Mouse (Mus musculus) kidney, embryonic 16.5 days (tissue): ENCODE measurements around the gene Disp2. TPM values are rescaled to one million over a fixed set of nuclear protein-coding genes. Genes with fewer than 3 reads are reported as not detected.
A peak's percentile ranks its signal among the peaks of the same experiment; 100 is the strongest.

ENCODE experiments used
- ATAC-seq: fragments of 200-750 bp; cut with Nextera tagmentation; 2 replicates; pipeline ENCODE4 v1.8.0; 2017; ENCODE audit warnings: moderate TSS enrichment; ENCODE audit not compliant: low FRiP score, low TSS enrichment
- H3K27ac ChIP-seq: fragments of 300-500 bp; sonication (generic); 2 replicates; pipeline ENCODE4 v1.5.1; 2014; ENCODE audit warnings: low read length
- H3K27me3 ChIP-seq: fragments of 300-500 bp; sonication (generic); 2 replicates; pipeline ENCODE4 v1.6.1; 2014; ENCODE audit warnings: low read length, control low read depth, mixed read lengths; ENCODE audit not compliant: insufficient read depth
- H3K36me3 ChIP-seq: fragments of 300-500 bp; sonication (generic); 2 replicates; pipeline ENCODE4 v1.6.1; 2014; ENCODE audit warnings: low read length, control low read depth, mixed read lengths; ENCODE audit not compliant: insufficient read depth
- H3K4me1 ChIP-seq: fragments of 300-500 bp; sonication (generic); 2 replicates; pipeline ENCODE4 v1.6.1; 2014; ENCODE audit warnings: low read length, control low read depth, mixed read lengths; ENCODE audit not compliant: insufficient read depth
- H3K4me2 ChIP-seq: fragments of 300-500 bp; sonication (generic); replicated peaks from 2 replicates; pipeline ENCODE4 v1.6.1; 2014; ENCODE audit warnings: low read depth, low read length
- H3K4me3 ChIP-seq: fragments of 300-500 bp; sonication (generic); 2 replicates; pipeline ENCODE4 v1.5.1; 2014; ENCODE audit warnings: mild to moderate bottlenecking, low read length
- H3K9ac ChIP-seq: fragments of 300-500 bp; sonication (generic); replicated peaks from 2 replicates; pipeline ENCODE4 v1.6.1; 2014; ENCODE audit warnings: low read length
- H3K9me3 ChIP-seq: fragments of 300-500 bp; sonication (generic); 2 replicates; pipeline ENCODE4 v1.6.1; 2016; ENCODE audit warnings: low read length, control low read depth
- WGBS: fragments of 180-500 bp; shearing (Covaris S2); extraction: QIAGEN DNeasy Blood & Tissue Kit; methylation state at CpG from one replicate; pipeline ENCODE4 v1.1.7; 2014; 5-methylcytosine and 5-hydroxymethylcytosine counted together
- polyA plus RNA-seq: library from polyadenylated mRNA; unstranded; fragments of >200 nt; fragmentation: Nextera tagmentation; extraction: Ambion mirVana; gene quantifications from 2 replicates; pipeline ENCODE4 v1.2.1, GENCODE M21; 2015

The Disp2 gene
- polyA plus RNA-seq: 0.46 and 0.81 TPM in 2 replicates

- H3K27me3 ChIP-seq: peaks cover 10% of the 10 kb centered on the region; the same call in 1 of the 2 replicates
- H3K36me3 ChIP-seq: no peaks in the 10 kb centered on the region
- H3K4me2 ChIP-seq: peak within 1 kb of the TSS; percentile 61
- H3K9me3 ChIP-seq: no peaks in the 10 kb centered on the region
- no peak within 1 kb of the TSS for H3K27ac ChIP-seq
- peaks cover 4% of the 10 kb centered on the region for H3K4me1 ChIP-seq
- 13% methylated on average over 39 of the region's 39 CpGs for WGBS
- peak; percentile 83 for ATAC-seq
- H3K4me3 ChIP-seq: peak within 1 kb of the TSS; percentile 41
- H3K9ac ChIP-seq: peak within 1 kb of the TSS; percentile 7; the same call in 1 of the 2 replicates
Observed at GRCm38 (mm10) chr2:118779504-118780480, at the start of gene Disp2. Gene Disp2, plus strand, starts transcription at chr2:118779719.

GRCm38 (mm10) chr2:118729816-118730621, 49.5 kb upstream of the Disp2 start:
- WGBS: 28% methylated on average over 8 of the region's 8 CpGs

GRCm38 (mm10) chr2:118730622-118730915, 49.0 kb upstream of the Disp2 start:
- Histone ChIP-seq H3K4me3 (no peak overlapping the region), H3K36me3 (no peaks in the 10 kb centered on the region), H3K9ac (no peak overlapping the region), H3K27ac (no peak overlapping the region), H3K27me3 (peaks cover 8% of the 10 kb centered on the region), H3K4me1 (peaks cover 25% of the 10 kb centered on the region), H3K4me2 (no peak overlapping the region), H3K9me3 (no peaks in the 10 kb centered on the region)
- peak; percentile 25; the same call in 1 of the 2 replicates for ATAC-seq
- WGBS: 4% methylated on average over 3 of the region's 3 CpGs

More at GRCm38 (mm10) chr2:118729816-118730621, 49.5 kb upstream of the Disp2 start:
- Histone ChIP-seq H3K27me3 (peaks cover 8% of the 10 kb centered on the region), H3K36me3 (no peaks in the 10 kb centered on the region), H3K4me2 (no peak overlapping the region), H3K9me3 (no peaks in the 10 kb centered on the region), H3K9ac (no peak overlapping the region), H3K4me1 (peaks cover 25% of the 10 kb centered on the region), H3K27ac (no peak overlapping the region), H3K4me3 (no peak overlapping the region)
- ATAC-seq: no peak

- Histone ChIP-seq H3K27me3 (peaks cover 8% of the 10 kb centered on the region), H3K27ac (no peak overlapping the region), H3K4me3 (no peak overlapping the region), H3K9me3 (no peaks in the 10 kb centered on the region), H3K9ac (no peak overlapping the region), H3K36me3 (no peaks in the 10 kb centered on the region), H3K4me1 (peaks cover 25% of the 10 kb centered on the region), H3K4me2 (no peak overlapping the region)
- WGBS: 86% methylated on average over 5 of the region's 5 CpGs
- no peak for ATAC-seq
Observed at GRCm38 (mm10) chr2:118731981-118732380, 47.5 kb upstream of the Disp2 start.

GRCm38 (mm10) chr2:118733341-118733740, 46.2 kb upstream of the Disp2 start:
- Histone ChIP-seq H3K36me3 (no peaks in the 10 kb centered on the region), H3K9ac (no peak overlapping the region), H3K27me3 (peaks cover 8% of the 10 kb centered on the region), H3K4me2 (no peak overlapping the region), H3K4me3 (no peak overlapping the region), H3K9me3 (no peaks in the 10 kb centered on the region), H3K27ac (no peak overlapping the region), H3K4me1 (peaks cover 16% of the 10 kb centered on the region)
- WGBS: 71% methylated on average over 5 of the region's 5 CpGs
- ATAC-seq: no peak

GRCm38 (mm10) chr2:118740341-118740740, 39.2 kb upstream of the Disp2 start:
- Histone ChIP-seq H3K9ac (no peak overlapping the region), H3K4me1 (peaks cover 9% of the 10 kb centered on the region; the same call in 1 of the 2 replicates), H3K27ac (no peak overlapping the region), H3K27me3 (peaks cover 17% of the 10 kb centered on the region), H3K9me3 (no peaks in the 10 kb centered on the region), H3K4me2 (no peak overlapping the region), H3K36me3 (no peaks in the 10 kb centered on the region), H3K4me3 (no peak overlapping the region)
- 60% methylated on average over 3 of the region's 3 CpGs for WGBS
- no peak for ATAC-seq

GRCm38 (mm10) chr2:118741183-118741582, 38.3 kb upstream of the Disp2 start:
- ATAC-seq: no peak
- Histone ChIP-seq H3K36me3 (no peaks in the 10 kb centered on the region), H3K4me1 (peaks cover 9% of the 10 kb centered on the region; the same call in 1 of the 2 replicates), H3K4me3 (no peak overlapping the region), H3K27me3 (peaks cover 17% of the 10 kb centered on the region), H3K27ac (no peak overlapping the region), H3K4me2 (no peak overlapping the region), H3K9ac (no peak overlapping the region), H3K9me3 (no peaks in the 10 kb centered on the region)
- 61% methylated on average over 9 of the region's 9 CpGs for WGBS

- WGBS: 29% methylated on average over 8 of the region's 8 CpGs
- no peak overlapping the region for H3K27ac ChIP-seq
- H3K4me1 ChIP-seq: peaks cover 17% of the 10 kb centered on the region
- H3K27me3 ChIP-seq: peaks cover 17% of the 10 kb centered on the region
- H3K9ac ChIP-seq: no peak overlapping the region
- no peak for ATAC-seq
- no peaks in the 10 kb centered on the region for H3K9me3 ChIP-seq
- no peak overlapping the region for H3K4me2 ChIP-seq
- no peak overlapping the region for H3K4me3 ChIP-seq
- H3K36me3 ChIP-seq: no peaks in the 10 kb centered on the region
Observed at GRCm38 (mm10) chr2:118743261-118743943, 36.1 kb upstream of the Disp2 start.

- no peak for ATAC-seq
- WGBS: 6% methylated on average over 7 of the region's 7 CpGs
- Histone ChIP-seq H3K4me2 (peak overlapping the region; percentile 94), H3K36me3 (no peaks in the 10 kb centered on the region), H3K27me3 (peaks cover 17% of the 10 kb centered on the region), H3K27ac (no peak overlapping the region), H3K4me1 (peaks cover 17% of the 10 kb centered on the region), H3K9me3 (no peaks in the 10 kb centered on the region), H3K4me3 (peak overlapping the region; percentile 77; the same call in 1 of the 2 replicates), H3K9ac (peak overlapping the region; percentile 77)
Observed at GRCm38 (mm10) chr2:118744621-118745020, 34.9 kb upstream of the Disp2 start.
